Mouse (Mus musculus) stomach, postnatal 0 days (tissue): ENCODE measurements at regions not wholly inside any gene's neighbourhood (a gene's known extent, or its start where the extent isn't known, plus 50 kb on each side); places are given as distances from the start of the nearest gene placed in this dataset.

Experiments used
- CTCF ChIP-seq: IDR thresholded peaks from 2 replicates; pipeline ENCODE4 v1.5.1; 2016; ENCODE audit warnings: antibody characterized with exemption, low read depth, mild to moderate bottlenecking, moderate library complexity
- EP300 ChIP-seq: optimal IDR thresholded peaks from 2 replicates; pipeline ENCODE3; 2016; ENCODE audit warnings: antibody characterized with exemption

DNA sequence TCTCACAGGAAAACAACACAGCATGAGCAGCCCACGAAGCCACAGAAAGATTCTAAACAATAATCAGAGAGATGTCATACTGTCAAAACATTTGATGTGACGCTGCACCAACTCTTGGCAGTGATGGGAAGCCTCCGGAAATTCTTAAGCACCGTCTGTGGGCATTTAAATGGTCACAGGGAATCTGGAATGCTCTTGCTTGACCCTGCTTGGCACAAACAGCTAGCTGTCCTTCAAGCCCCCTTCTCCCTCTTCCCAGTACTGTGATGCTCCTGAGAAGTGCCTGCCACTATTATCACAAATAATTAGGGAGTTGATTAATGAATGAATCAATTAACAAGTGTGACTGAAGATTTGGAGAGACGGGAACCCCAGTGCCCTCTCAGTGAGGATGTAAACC lies 465.0 kb upstream of the Castor2 start:
- no peak for TF ChIP-seq CTCF
- TF ChIP-seq EP300: no peak
